ENCODE assay signal across 19 mouse cellular contexts in the genomic region with DNA sequence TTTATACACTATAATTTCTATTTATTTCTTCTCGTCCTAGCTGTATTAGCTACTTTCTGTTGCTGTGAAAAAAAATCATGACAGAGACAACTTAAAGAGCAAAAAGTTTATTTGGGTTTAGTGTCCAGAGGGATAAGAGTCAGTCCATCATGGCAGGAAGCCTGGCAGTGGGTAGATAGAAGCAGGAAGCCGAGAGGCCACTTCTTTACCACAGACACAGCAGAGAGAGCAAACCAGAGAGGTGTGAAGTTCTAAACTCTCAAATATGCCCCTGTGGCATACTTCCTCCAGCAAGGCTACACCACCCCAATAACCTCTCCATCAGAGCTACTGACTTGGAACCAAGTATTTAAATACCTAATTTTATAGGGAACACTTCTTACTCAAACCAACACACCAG. TPM values are rescaled to one million over a fixed set of nuclear protein-coding genes. Genes with fewer than 3 reads are reported as not detected.
DNase-seq lines count a peak whose midpoint lies in the region; ATAC-seq lines count a peak whose summit lies in the region.
"Had no signal": no experiment of that assay in that cellular context is flagged by ENCODE, and none has a peak within 500 bp of the region (broad histone marks: within the 10 kb centered on the region; RNA-seq: fewer than 3 reads in every experiment).

No protein-coding gene starts in this region.

- peak; percentile 36 for ATAC-seq in activated CD4-positive, CD25-positive, alpha-beta regulatory T cell, adult 4 months
- peak; percentile 28 for ATAC-seq in inflammation-experienced regulatory T-cells, adult 6 months
- ATAC-seq: forebrain, embryonic 13.5 days; forebrain, embryonic 16.5 days; hindbrain, postnatal 0 days; intestine, embryonic 16.5 days had no signal

- DNase-seq in A20 (ENCODE audit: low read depth, low spot score) = peak; percentile 29
- no peak for DNase-seq in spleen, postnatal 4 days (ENCODE audit: low spot score in 2 of 2)
- no peak for DNase-seq in ovary, adult 18-20 months (ENCODE audit: low spot score)
- no peak for DNase-seq in spleen, postnatal 36 days (ENCODE audit: low spot score in 2 of 2)
- DNase-seq: adrenal gland, adult 8-10 months; adrenal gland, postnatal 25 days; B cell, adult 2 months; cerebellum, adult 11-12 months; cerebellum, adult 8-10 months; cerebellum, postnatal 10 days; cerebellum, postnatal 36 days; gastrocnemius, postnatal 10 days; gastrocnemius, postnatal 36 days had no signal

RNA-seq across cellular contexts. Expression of a gene that starts 36.3 kb away (rescaled TPM):
- 1 to 10 TPM; 4.1 to 6.8 TPM for polyA plus RNA-seq in activated CD4-positive, CD25-positive, alpha-beta regulatory T cell, adult 4 months (2017; shearing (Covaris generic))
- 1 to 10 TPM; 5.2 to 6.7 (median 6.2) TPM for polyA plus RNA-seq in inflammation-experienced regulatory T-cells, adult 6 months (2017; shearing (Covaris generic))
